Mouse (Mus musculus) CH12.LX (cell line): ENCODE data around the gene Wdfy4. TPM values are rescaled to one million over a fixed set of nuclear protein-coding genes. Genes with fewer than 3 reads are reported as not detected.

Source experiments
- DNase-seq: peaks from one replicate; pipeline ENCODE4 v3.0.0-alpha.2; 2013; ENCODE audit errors: extremely low read depth
- H3K27ac ChIP-seq: 2 replicates; pipeline ENCODE4 v1.5.1; 2012; ENCODE audit warnings: low read depth, mild to moderate bottlenecking, control low read depth, moderate library complexity; ENCODE audit not compliant: insufficient read depth
- H3K27me3 ChIP-seq: replicated peaks from 2 replicates; pipeline ENCODE3; 2012; ENCODE audit warnings: inconsistent platforms
- H3K36me3 ChIP-seq, 2 experiments: replicated peaks in 1 of 2; 2 replicates each; pipeline versions ENCODE3 to v1.6.1; 2012; ENCODE audit warnings: inconsistent platforms in 1 of 2, low read length in 1 of 2, mild to moderate bottlenecking in 1 of 2, mixed read lengths in 1 of 2, moderate library complexity in 1 of 2; ENCODE audit not compliant: control insufficient read depth in 1 of 2, insufficient read depth in 1 of 2
- H3K4me1 ChIP-seq, 2 experiments: 2 replicates each; pipeline ENCODE4 v1.6.1; 2012; ENCODE audit warnings: inconsistent platforms in 1 of 2, moderate library complexity in 1 of 2; ENCODE audit not compliant: insufficient read depth in 2 of 2, control insufficient read depth in 1 of 2
- H3K4me2 ChIP-seq: 2 replicates; pipeline ENCODE4 v1.6.1; 2012; ENCODE audit warnings: low read depth, mild to moderate bottlenecking, control low read depth; ENCODE audit not compliant: poor library complexity, insufficient read depth, severe bottlenecking
- H3K4me3 ChIP-seq, 3 experiments: fragments of 150-350 bp in 1 of 3; sonication (generic) in 1 of 3; replicated peaks in 1 of 3; 2 replicates each; pipeline versions ENCODE3 to v1.5.1; 2011 to 2012; ENCODE audit warnings: low read depth in 2 of 3, low read length in 2 of 3, mild to moderate bottlenecking in 2 of 3, moderate library complexity in 2 of 3, control low read depth in 1 of 3, improper control_type of control experiment in 1 of 3, inconsistent platforms in 1 of 3, mixed read lengths in 1 of 3; ENCODE audit not compliant: poor library complexity in 1 of 3
- H3K79me2 ChIP-seq: replicated peaks from 2 replicates; pipeline ENCODE4 v1.6.1; 2012; ENCODE audit warnings: mild to moderate bottlenecking, moderate library complexity; ENCODE audit not compliant: control insufficient read depth, poor library complexity, insufficient read depth, severe bottlenecking; ENCODE audit errors: extremely low read depth
- H3K9ac ChIP-seq: 2 replicates; pipeline ENCODE4 v1.6.1; 2012; ENCODE audit warnings: low read depth, mild to moderate bottlenecking, control low read depth, moderate library complexity; ENCODE audit not compliant: insufficient read depth
- H3K9me3 ChIP-seq: replicated peaks from 2 replicates; pipeline ENCODE3; 2012; ENCODE audit warnings: low read length, inconsistent platforms, mixed read lengths
- BHLHE40 ChIP-seq: IDR thresholded peaks from 2 replicates; pipeline ENCODE4 v1.6.1; 2011; ENCODE audit warnings: mild to moderate bottlenecking, low read depth, low read length, improper control_type of control experiment
- CHD2 ChIP-seq: IDR thresholded peaks from 2 replicates; pipeline ENCODE4 v1.6.1; 2011; ENCODE audit warnings: low read length, improper control_type of control experiment
- CTCF ChIP-seq, 2 experiments: IDR thresholded peaks in 1 of 2; conservative IDR thresholded peaks in 1 of 2; 2 replicates each; pipeline ENCODE4 v1.5.1; 2011 to 2012; ENCODE audit warnings: low read depth in 2 of 2, low read length in 2 of 2, improper control_type of control experiment in 1 of 2, inconsistent platforms in 1 of 2, mild to moderate bottlenecking in 1 of 2, moderate library complexity in 1 of 2
- E2F4 ChIP-seq: IDR thresholded peaks from 2 replicates; pipeline ENCODE4 v1.6.1; 2011; ENCODE audit warnings: low read depth, low read length, improper control_type of control experiment; ENCODE audit not compliant: insufficient replicate concordance
- ELF1 ChIP-seq: IDR thresholded peaks from 2 replicates; pipeline ENCODE4 v1.6.1; 2014; ENCODE audit warnings: low read depth, mild to moderate bottlenecking, inconsistent platforms, low read length, improper control_type of control experiment
- ETS1 ChIP-seq: conservative IDR thresholded peaks from 2 replicates; pipeline ENCODE4 v1.6.1; 2012; ENCODE audit warnings: low read depth, mild to moderate bottlenecking, inconsistent platforms, low read length, improper control_type of control experiment, moderate library complexity
- GABPA ChIP-seq: IDR thresholded peaks from 2 replicates; pipeline ENCODE4 v1.6.1; 2012; ENCODE audit warnings: low read depth, low read length, improper control_type of control experiment, inconsistent platforms; ENCODE audit not compliant: insufficient replicate concordance
- HCFC1 ChIP-seq: IDR thresholded peaks from 2 replicates; pipeline ENCODE4 v1.6.1; 2012; ENCODE audit warnings: low read depth, mild to moderate bottlenecking, inconsistent platforms, low read length, improper control_type of control experiment
- IRF4 ChIP-seq: IDR thresholded peaks from 2 replicates; pipeline ENCODE4 v1.6.1; 2014; ENCODE audit warnings: low read depth, mild to moderate bottlenecking, inconsistent platforms, low read length, improper control_type of control experiment
- JUN ChIP-seq: IDR thresholded peaks from 2 replicates; pipeline ENCODE4 v1.6.1; 2011; ENCODE audit warnings: low read depth, mild to moderate bottlenecking, low read length, improper control_type of control experiment, moderate library complexity; ENCODE audit not compliant: insufficient read depth
- JUND ChIP-seq: conservative IDR thresholded peaks from 2 replicates; pipeline ENCODE4 v1.6.1; 2011; ENCODE audit warnings: low read depth, low read length, improper control_type of control experiment
- KAT2A ChIP-seq: IDR thresholded peaks from 2 replicates; pipeline ENCODE4 v1.6.1; 2012; ENCODE audit warnings: low read length, improper control_type of control experiment, inconsistent platforms; ENCODE audit not compliant: insufficient replicate concordance
- MYC ChIP-seq: IDR thresholded peaks from 2 replicates; pipeline ENCODE4 v1.6.1; 2011; ENCODE audit warnings: low read depth, mild to moderate bottlenecking, improper control_type of control experiment, low read length
- NELFE ChIP-seq: IDR thresholded peaks from 2 replicates; pipeline ENCODE4 v1.6.1; 2011; ENCODE audit warnings: low read depth, low read length, improper control_type of control experiment
- NRF1 ChIP-seq: IDR thresholded peaks from 2 replicates; pipeline ENCODE4 v1.6.1; 2014; ENCODE audit warnings: low read depth, mild to moderate bottlenecking, inconsistent platforms, low read length, improper control_type of control experiment, moderate library complexity
- PAX5 ChIP-seq: IDR thresholded peaks from 2 replicates; pipeline ENCODE4 v1.6.1; 2012; ENCODE audit warnings: low read length, inconsistent platforms, mixed read lengths
- POLR2A ChIP-seq: IDR thresholded peaks from 2 replicates; pipeline ENCODE4 v1.6.1; 2011; ENCODE audit warnings: low read depth, mild to moderate bottlenecking, improper control_type of control experiment, low read length
- POLR2AphosphoS2 ChIP-seq: IDR thresholded peaks from 2 replicates; pipeline ENCODE4 v1.6.1; 2011; ENCODE audit warnings: low read depth, low read length, improper control_type of control experiment
- RAD21 ChIP-seq: IDR thresholded peaks from 2 replicates; pipeline ENCODE4 v1.6.1; 2011; ENCODE audit warnings: low read depth, mild to moderate bottlenecking, low read length, improper control_type of control experiment, moderate library complexity
- SIN3A ChIP-seq: IDR thresholded peaks from 2 replicates; pipeline ENCODE4 v1.6.1; 2012; ENCODE audit warnings: low read length, improper control_type of control experiment, inconsistent platforms
- SMC3 ChIP-seq: IDR thresholded peaks from 2 replicates; pipeline ENCODE4 v1.6.1; 2011; ENCODE audit warnings: low read depth, low read length, improper control_type of control experiment
- TBP ChIP-seq: conservative IDR thresholded peaks from 2 replicates; pipeline ENCODE4 v1.6.1; 2011; ENCODE audit warnings: low read depth, low read length, improper control_type of control experiment
- TCF12 ChIP-seq: IDR thresholded peaks from 2 replicates; pipeline ENCODE4 v1.6.1; 2014; ENCODE audit warnings: low read depth, mild to moderate bottlenecking, inconsistent platforms, low read length, improper control_type of control experiment
- USF2 ChIP-seq: conservative IDR thresholded peaks from 2 replicates; pipeline ENCODE4 v1.6.1; 2011; ENCODE audit warnings: low read depth, low read length, improper control_type of control experiment
- ZC3H11A ChIP-seq: IDR thresholded peaks from 2 replicates; pipeline ENCODE4 v1.6.1; 2012; ENCODE audit warnings: low read depth, mild to moderate bottlenecking, inconsistent platforms, low read length, improper control_type of control experiment
- ZKSCAN1 ChIP-seq: IDR thresholded peaks from 2 replicates; pipeline ENCODE4 v1.6.1; 2012; ENCODE audit warnings: low read depth, inconsistent platforms, low read length, improper control_type of control experiment, borderline replicate concordance
- ZMIZ1 ChIP-seq: IDR thresholded peaks from 2 replicates; pipeline ENCODE4 v1.6.1; 2012; ENCODE audit warnings: low read depth, mild to moderate bottlenecking, inconsistent platforms, low read length, improper control_type of control experiment
- ZNF384 ChIP-seq: IDR thresholded peaks from 2 replicates; pipeline ENCODE4 v1.6.1; 2012; ENCODE audit warnings: low read depth, low read length, improper control_type of control experiment, inconsistent platforms
- dilution Hi-C: fragments of 300-500 bp; cut with MboI; formaldehyde crosslinking; loops from 2 replicates; pipeline ENCODE4 v1.14.3; 2020; ENCODE audit warnings: low sequenced_read_pairs; ENCODE audit not compliant: extremely low pct_unique_long_range_greater_than_20kb, extremely low pct_ligation_motif_present
- in situ Hi-C: fragments of 300-500 bp; cut with MboI; formaldehyde crosslinking; loops from 3 replicates; pipeline ENCODE4 v1.14.3; 2019; ENCODE audit warnings: low sequenced_read_pairs, low pct_ligation_motif_present, low pct_unique_long_range_greater_than_20kb, mixed read lengths
- polyA plus RNA-seq: library from polyadenylated mRNA; unstranded; fragments of >175 nt; gene quantifications from 2 replicates; pipeline ENCODE4 v1.2.1, GENCODE M21; 2012; ENCODE audit warnings: low read depth; ENCODE audit not compliant: insufficient read length
- total RNA-seq, 2 experiments: library from RNA; depleted of rRNA; stranded (reverse); fragments of 300-350 nt in 1 of 2; fragments of >200 nt in 1 of 2; gene quantifications; 2 replicates each; pipeline ENCODE4 v1.2.3; 2012 to 2014

Wdfy4 gene
- total and polyA plus RNA-seq, 3 experiments: 56.0 to 140 (median 115) TPM

GRCm38 (mm10) chr14:32947512-32947911 is 237.8 kb downstream of the Wdfy4 start:
- Histone ChIP-seq H3K27me3 (peaks cover 12% of the 10 kb centered on the region), H3K4me1 (peaks cover 3 to 7% of the 10 kb centered on the region in 2 experiments; a peak in 1 of 4 replicates), H3K4me2 (no peak overlapping the region), H3K9me3 (no peaks in the 10 kb centered on the region), H3K4me3 (no peak overlapping the region), H3K9ac (no peak overlapping the region), H3K36me3 (no peaks in the 10 kb centered on the region), H3K27ac (no peak overlapping the region)
- in situ Hi-C loops: loop anchor here (25.0 kb wide), 2 partner anchors 185 to 335 kb away; no protein-coding TSS in a partner anchor
- DNase-seq: no peak
- no peak for TF ChIP-seq KAT2A
- TF ChIP-seq JUN: no peak
- no peak for TF ChIP-seq CHD2
- TF ChIP-seq ZKSCAN1: no peak
- TF ChIP-seq E2F4: no peak
- TF ChIP-seq POLR2AphosphoS2: no peak
- TF ChIP-seq GABPA: no peak
- no peak for TF ChIP-seq ETS1
- no peak for TF ChIP-seq RAD21
- no peak for TF ChIP-seq ELF1
- no peak for TF ChIP-seq ZNF384
- TF ChIP-seq SMC3: no peak
- TF ChIP-seq NELFE: no peak
- TF ChIP-seq ZC3H11A: no peak
- no peak for TF ChIP-seq MYC
- TF ChIP-seq NRF1: no peak
- no peak for TF ChIP-seq TCF12
- TF ChIP-seq PAX5: no peak
- TF ChIP-seq ZMIZ1: no peak
- TF ChIP-seq, all 38 proteins: peak for 0
- no peaks in the 10 kb centered on the region for H3K79me2 ChIP-seq
- dilution Hi-C loops: no loop called here

GRCm38 (mm10) chr14:32939217-32939616 is 246.1 kb downstream of the Wdfy4 start:
- Histone ChIP-seq H3K4me2 (no peak overlapping the region), H3K4me3 (no peak overlapping the region), H3K27me3 (peaks cover 24% of the 10 kb centered on the region), H3K9me3 (no peaks in the 10 kb centered on the region), H3K36me3 (no peaks in the 10 kb centered on the region), H3K9ac (no peak overlapping the region), H3K4me1 (no peaks in the 10 kb centered on the region), H3K79me2 (no peaks in the 10 kb centered on the region), H3K27ac (no peak overlapping the region)
- in situ Hi-C loops: loop anchor here (25.0 kb wide), 2 partner anchors 177 to 327 kb away; no protein-coding TSS in a partner anchor
- no peak for TF ChIP-seq USF2
- TF ChIP-seq TBP: no peak
- no peak for TF ChIP-seq BHLHE40
- TF ChIP-seq RAD21: no peak
- no peak for TF ChIP-seq JUND
- TF ChIP-seq KAT2A: no peak
- no peak for TF ChIP-seq ZNF384
- no peak for TF ChIP-seq POLR2A
- TF ChIP-seq SMC3: no peak
- no peak for TF ChIP-seq ZKSCAN1
- no peak for TF ChIP-seq IRF4
- no peak for TF ChIP-seq SIN3A
- TF ChIP-seq CTCF (conservative IDR thresholded peaks at IDR 0.05 in 1 of 2, IDR thresholded peaks at IDR 0.05 in 1 of 2; ENCODE audit: low read depth in 2 of 2, low read length in 2 of 2): no peak
- TF ChIP-seq GABPA: no peak
- TF ChIP-seq ELF1: no peak
- no peak for TF ChIP-seq TCF12
- TF ChIP-seq ETS1: no peak
- no peak for TF ChIP-seq HCFC1
- dilution Hi-C loops: no loop called here
- no peak for DNase-seq
